Mouse (Mus musculus): ENCODE measurements around the gene Olfr1428. TPM values are rescaled to one million over a fixed set of nuclear protein-coding genes. Genes with fewer than 3 reads are reported as not detected.
"Not testable (repeated sequence)": the region's sequence is repeated elsewhere in the genome, so short reads cannot be mapped to it uniquely, and the experiment has no call there.

Gene Olfr1428
- polyA plus RNA-seq (2016; fragmentation: Nextera tagmentation; extraction: Ambion mirVana) = not detected in 2 replicates

GRCm38 (mm10) chr19:12115797-12116196 lies at the start of gene Olfr1428:
Gene Olfr1428 (minus strand): TSS chr19:12115897.
- Histone ChIP-seq H3K9me3 (replicated peaks) (no peaks in the 10 kb centered on the region), H3K27ac (no peak within 1 kb of the TSS), H3K27me3 (ENCODE audit: low read depth, poor library complexity, severe bottlenecking) (no peaks in the 10 kb centered on the region), H3K4me3 (no peak within 1 kb of the TSS), H3K4me1 (no peaks in the 10 kb centered on the region), H3K36me3 (no peaks in the 10 kb centered on the region)
- WGBS = 76% methylated on average over 1 of the region's 1 CpGs
- DNase-seq (ENCODE audit: low spot score) = no peak

GRCm38 (mm10) chr19:12145452-12145851 lies 29.8 kb upstream of the Olfr1428 start:
- WGBS = 92% methylated on average over 3 of the region's 3 CpGs
- no peak for DNase-seq (ENCODE audit: low spot score)

GRCm38 (mm10) chr19:12143356-12143755 lies 27.7 kb upstream of the Olfr1428 start:
- peaks cover 8% of the 10 kb centered on the region; the same call in 1 of the 2 replicates for H3K4me1 ChIP-seq
- WGBS = 37% methylated on average over 1 of the region's 1 CpGs
- no peak for DNase-seq (ENCODE audit: low spot score)

More at GRCm38 (mm10) chr19:12145452-12145851, 29.8 kb upstream of the Olfr1428 start:
- Histone ChIP-seq H3K27ac (no peak overlapping the region), H3K4me1 (peaks cover 8% of the 10 kb centered on the region; the same call in 1 of the 2 replicates), H3K27me3 (ENCODE audit: low read depth, poor library complexity, severe bottlenecking) (no peaks in the 10 kb centered on the region), H3K9me3 (replicated peaks) (no peaks in the 10 kb centered on the region), H3K4me3 (no peak overlapping the region), H3K36me3 (no peaks in the 10 kb centered on the region)

GRCm38 (mm10) chr19:12134289-12134688 lies 18.6 kb upstream of the Olfr1428 start:
- Histone ChIP-seq H3K9me3 (replicated peaks) (no peaks in the 10 kb centered on the region), H3K27ac (no peak overlapping the region), H3K36me3 (no peaks in the 10 kb centered on the region), H3K27me3 (ENCODE audit: low read depth, poor library complexity, severe bottlenecking) (no peaks in the 10 kb centered on the region), H3K4me3 (no peak overlapping the region), H3K4me1 (no peaks in the 10 kb centered on the region)
- DNase-seq (ENCODE audit: low spot score) = no peak
- 37% methylated on average over 2 of the region's 2 CpGs for WGBS

More at GRCm38 (mm10) chr19:12143356-12143755, 27.7 kb upstream of the Olfr1428 start:
- no peaks in the 10 kb centered on the region for H3K27me3 ChIP-seq (ENCODE audit: low read depth, poor library complexity, severe bottlenecking)
- no peak overlapping the region for H3K27ac ChIP-seq
- H3K9me3 ChIP-seq (replicated peaks) = no peaks in the 10 kb centered on the region
- no peaks in the 10 kb centered on the region for H3K36me3 ChIP-seq
- no peak overlapping the region for H3K4me3 ChIP-seq

- Histone ChIP-seq H3K36me3 (no peaks in the 10 kb centered on the region), H3K4me3 (no peak within 1 kb of the TSS), H3K4me1 (no peaks in the 10 kb centered on the region), H3K9me3 (replicated peaks) (no peaks in the 10 kb centered on the region), H3K27ac (no peak within 1 kb of the TSS), H3K27me3 (ENCODE audit: low read depth, poor library complexity, severe bottlenecking) (no peaks in the 10 kb centered on the region)
- DNase-seq (ENCODE audit: low spot score) = no peak
- WGBS = 78% methylated on average over 3 of the region's 3 CpGs
Observed at GRCm38 (mm10) chr19:12123103-12123502, 7.4 kb upstream of the Olfr1428 start, which contains the start of gene Olfr76. Gene Olfr76 (minus strand): TSS chr19:12123203.

- DNase-seq (ENCODE audit: low spot score) = no peak
- H3K36me3 ChIP-seq = no peaks in the 10 kb centered on the region
- H3K27me3 ChIP-seq (ENCODE audit: low read depth, poor library complexity, severe bottlenecking) = no peaks in the 10 kb centered on the region
- H3K9me3 ChIP-seq (replicated peaks) = no peaks in the 10 kb centered on the region
- no peak overlapping the region for H3K4me3 ChIP-seq
- H3K4me1 ChIP-seq = no peaks in the 10 kb centered on the region
- WGBS = 91% methylated on average over 3 of the region's 3 CpGs
- no peak overlapping the region for H3K27ac ChIP-seq
Observed at GRCm38 (mm10) chr19:12116464-12116863, 767 bp upstream of the Olfr1428 start.

GRCm38 (mm10) chr19:12113807-12114206 lies 1.9 kb downstream of the Olfr1428 start:
- no peak for DNase-seq (ENCODE audit: low spot score)
- H3K4me1 ChIP-seq = no peaks in the 10 kb centered on the region
- 80% methylated on average over 1 of the region's 1 CpGs for whole genome bisulfite sequencing
- no peaks in the 10 kb centered on the region for H3K36me3 ChIP-seq
- no peak overlapping the region for H3K4me3 ChIP-seq
- no peaks in the 10 kb centered on the region for H3K9me3 ChIP-seq (replicated peaks)
- H3K27me3 ChIP-seq (ENCODE audit: low read depth, poor library complexity, severe bottlenecking) = no peaks in the 10 kb centered on the region
- H3K27ac ChIP-seq = no peak overlapping the region

GRCm38 (mm10) chr19:12104541-12104940 lies 11.2 kb downstream of the Olfr1428 start:
- WGBS = 71% methylated on average over 1 of the region's 1 CpGs

GRCm38 (mm10) chr19:12103234-12103633 lies 12.5 kb downstream of the Olfr1428 start, which contains the start of gene Olfr1427:
Gene Olfr1427 (minus strand): TSS chr19:12103334.
- H3K9me3 ChIP-seq (replicated peaks) = no peaks in the 10 kb centered on the region
- no peak within 1 kb of the TSS for H3K4me3 ChIP-seq
- WGBS = 88% methylated on average over 2 of the region's 2 CpGs
- no peak for DNase-seq (ENCODE audit: low spot score)
- H3K36me3 ChIP-seq = no peaks in the 10 kb centered on the region
- no peaks in the 10 kb centered on the region for H3K4me1 ChIP-seq
- H3K27me3 ChIP-seq (ENCODE audit: low read depth, poor library complexity, severe bottlenecking) = no peaks in the 10 kb centered on the region
- H3K27ac ChIP-seq = no peak within 1 kb of the TSS

More at GRCm38 (mm10) chr19:12104541-12104940, 11.2 kb downstream of the Olfr1428 start:
- Histone ChIP-seq H3K27me3 (ENCODE audit: low read depth, poor library complexity, severe bottlenecking) (no peaks in the 10 kb centered on the region), H3K27ac (no peak overlapping the region), H3K36me3 (no peaks in the 10 kb centered on the region), H3K4me1 (no peaks in the 10 kb centered on the region), H3K9me3 (replicated peaks) (no peaks in the 10 kb centered on the region), H3K4me3 (no peak overlapping the region)
- DNase-seq (ENCODE audit: low spot score) = no peak

GRCm38 (mm10) chr19:12091913-12092312 lies 23.8 kb downstream of the Olfr1428 start, which contains the start of gene Olfr1426:
Gene Olfr1426 (minus strand): TSS chr19:12092013.
- Histone ChIP-seq H3K27ac (no peak within 1 kb of the TSS), H3K27me3 (ENCODE audit: low read depth, poor library complexity, severe bottlenecking) (no peaks in the 10 kb centered on the region), H3K36me3 (no peaks in the 10 kb centered on the region), H3K4me1 (no peaks in the 10 kb centered on the region), H3K4me3 (no peak within 1 kb of the TSS), H3K9me3 (replicated peaks) (no peaks in the 10 kb centered on the region)
- WGBS = 86% methylated on average over 1 of the region's 1 CpGs
- no peak for DNase-seq (ENCODE audit: low spot score)

GRCm38 (mm10) chr19:12077631-12078030 lies 38.1 kb downstream of the Olfr1428 start, which contains the start of gene Olfr1425:
Gene Olfr1425 (minus strand): TSS chr19:12077731.
- H3K4me1 ChIP-seq; H3K9me3 ChIP-seq (replicated peaks); DNase-seq (ENCODE audit: low spot score); H3K27ac ChIP-seq; H3K27me3 ChIP-seq (ENCODE audit: low read depth, poor library complexity, severe bottlenecking); H3K36me3 ChIP-seq; H3K4me3 ChIP-seq: not testable (repeated sequence)
- WGBS = 93% methylated on average over 4 of the region's 4 CpGs

- H3K4me1 ChIP-seq; H3K36me3 ChIP-seq; H3K27me3 ChIP-seq (ENCODE audit: low read depth, poor library complexity, severe bottlenecking); H3K9me3 ChIP-seq (replicated peaks); DNase-seq (ENCODE audit: low spot score); H3K27ac ChIP-seq; H3K4me3 ChIP-seq: not testable (repeated sequence)
- 98% methylated on average over 1 of the region's 1 CpGs for WGBS
Observed at GRCm38 (mm10) chr19:12069546-12069945, 46.2 kb downstream of the Olfr1428 start.

- not testable (repeated sequence) for DNase-seq (ENCODE audit: low spot score)
Observed at GRCm38 (mm10) chr19:12067806-12068205, 47.9 kb downstream of the Olfr1428 start.

GRCm38 (mm10) chr19:12062582-12062981 lies 53.1 kb downstream of the Olfr1428 start, which contains the start of gene Olfr1424:
Gene Olfr1424 (minus strand): TSS chr19:12062682.
- not testable (repeated sequence) for H3K27ac ChIP-seq; H3K36me3 ChIP-seq; H3K27me3 ChIP-seq (ENCODE audit: low read depth, poor library complexity, severe bottlenecking); H3K9me3 ChIP-seq (replicated peaks); DNase-seq (ENCODE audit: low spot score); H3K4me3 ChIP-seq; H3K4me1 ChIP-seq
- WGBS = 96% methylated on average over 1 of the region's 1 CpGs

More at GRCm38 (mm10) chr19:12067806-12068205, 47.9 kb downstream of the Olfr1428 start:
- not testable (repeated sequence) for H3K9me3 ChIP-seq (replicated peaks); H3K27me3 ChIP-seq (ENCODE audit: low read depth, poor library complexity, severe bottlenecking); H3K27ac ChIP-seq; H3K4me1 ChIP-seq; H3K36me3 ChIP-seq; H3K4me3 ChIP-seq
- 80% methylated on average over 1 of the region's 1 CpGs for WGBS

Measured in limb, embryonic 10.5 days (tissue).